24 mouse cellular contexts compared by ENCODE assay signal in genomic region chr6:4731675-4732074, GRCm38 (mm10).
"Had no signal": no experiment of that assay in that cellular context is flagged by ENCODE, and none has a peak within 500 bp of the region (broad histone marks: within the 10 kb centered on the region; RNA-seq: fewer than 3 reads in every experiment).

No protein-coding gene starts in this region.

- H3K27ac ChIP-seq: hindbrain, embryonic 13.5 days; hindbrain, embryonic 15.5 days; hindbrain, postnatal 0 days; kidney, embryonic 15.5 days; kidney, postnatal 0 days; limb, embryonic 13.5 days; limb, embryonic 15.5 days; liver, embryonic 12.5 days; liver, embryonic 14.5 days had no signal

- H3K9me3 ChIP-seq: hindbrain, embryonic 13.5 days; hindbrain, embryonic 15.5 days; kidney, embryonic 15.5 days; limb, embryonic 13.5 days; limb, embryonic 15.5 days; liver, embryonic 12.5 days had no signal

- H3K9ac ChIP-seq: hindbrain, embryonic 13.5 days; hindbrain, embryonic 15.5 days; kidney, embryonic 15.5 days; limb, embryonic 13.5 days; limb, embryonic 15.5 days; liver, embryonic 12.5 days; liver, embryonic 14.5 days had no signal

- DNase-seq: gastrocnemius, postnatal 14 days; gastrocnemius, postnatal 36 days; heart, adult 18-20 months; heart, postnatal 14 days; heart, postnatal 36 days; kidney, adult 11 months; kidney, adult 2 months; kidney, adult 9 months; kidney, postnatal 14 days; kidney, postnatal 36 days; layer of hippocampus, adult 9-11 months; layer of hippocampus, postnatal 36 days; left cerebral cortex, postnatal 4 days had no signal

- ATAC-seq: hindbrain, postnatal 0 days; intestine, embryonic 16.5 days; liver, embryonic 12.5 days had no signal

- H3K36me3 ChIP-seq: hindbrain, embryonic 13.5 days; hindbrain, embryonic 15.5 days; kidney, embryonic 15.5 days; limb, embryonic 13.5 days; limb, embryonic 15.5 days; liver, embryonic 12.5 days had no signal

- H3K27me3 ChIP-seq: hindbrain, embryonic 13.5 days; hindbrain, embryonic 15.5 days; kidney, embryonic 15.5 days; limb, embryonic 13.5 days; limb, embryonic 15.5 days; liver, embryonic 12.5 days had no signal

- H3K4me2 ChIP-seq: heart, embryonic 11.5 days; hindbrain, embryonic 13.5 days; hindbrain, embryonic 15.5 days; kidney, embryonic 15.5 days; limb, embryonic 13.5 days; limb, embryonic 15.5 days; liver, embryonic 12.5 days had no signal

- H3K4me3 ChIP-seq: hindbrain, embryonic 13.5 days; hindbrain, embryonic 15.5 days; kidney, embryonic 15.5 days; limb, embryonic 13.5 days; limb, embryonic 15.5 days; liver, embryonic 12.5 days had no signal
